Mouse (Mus musculus): ENCODE results near the gene Abcb1b. TPM values are rescaled to one million over a fixed set of nuclear protein-coding genes. Genes with fewer than 3 reads are reported as not detected.

The Abcb1b gene
- 0.55 and 0.87 TPM in 2 replicates for polyA plus RNA-seq (2014; fragmentation: Nextera tagmentation; extraction: Ambion mirVana)

DNA sequence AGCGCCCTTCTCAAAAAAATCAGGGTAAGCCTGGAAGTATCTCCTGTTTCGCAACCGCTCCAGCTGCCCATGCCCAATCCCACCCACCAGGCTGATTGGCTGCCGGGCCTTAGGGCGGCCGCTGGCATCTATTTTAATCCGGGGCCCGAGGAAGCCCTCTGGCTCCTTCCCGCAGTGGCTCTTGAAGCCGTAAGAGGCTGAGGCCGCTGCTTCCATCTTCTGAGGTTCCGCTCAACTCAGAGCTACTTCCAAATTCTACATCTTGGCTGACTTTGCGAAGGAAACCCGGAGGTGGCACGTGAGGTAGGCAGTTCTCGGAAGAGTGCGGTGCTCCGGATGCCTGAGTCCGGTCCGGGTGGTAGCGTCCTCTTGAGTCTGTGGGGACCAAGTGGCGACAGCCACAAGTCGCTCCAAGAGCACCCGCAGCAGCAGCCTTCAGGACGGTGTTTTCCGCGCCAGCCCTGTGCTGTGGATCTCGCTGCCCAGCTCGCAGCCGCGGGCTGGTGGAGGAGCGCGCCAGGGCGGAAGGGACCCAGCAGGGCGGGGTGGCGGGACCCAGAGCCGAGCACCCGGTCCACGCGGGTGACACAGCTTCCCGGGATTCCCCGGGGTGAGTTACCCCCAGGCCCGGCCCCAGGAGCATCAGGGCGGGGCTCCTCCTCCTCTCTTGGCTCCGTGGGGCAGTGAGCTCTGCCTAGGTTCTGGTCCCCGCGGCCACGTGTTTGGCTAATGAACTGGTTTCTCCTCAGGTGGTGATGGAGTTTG, at the start of gene Abcb1b:
TSS of gene Abcb1b (plus strand) at position 161 of the 765 bp plus-strand sequence.
- H3K4me2 ChIP-seq (ENCODE audit: low read length): peak within 1 kb of the TSS; percentile 95
- no peaks in the 10 kb centered on the region for H3K9me3 ChIP-seq (ENCODE audit: control insufficient read depth, low read length)
- DNase-seq (peak; percentile 75), ATAC-seq (ENCODE audit: low FRiP score, low TSS enrichment) (peak; percentile 85)
- H3K36me3 ChIP-seq (ENCODE audit: control insufficient read depth, insufficient read depth, low read length): no peaks in the 10 kb centered on the region
- peak within 1 kb of the TSS; percentile 52 for H3K4me3 ChIP-seq (replicated peaks; ENCODE audit: low read depth, low read length)
- no peaks in the 10 kb centered on the region for H3K27me3 ChIP-seq (ENCODE audit: control insufficient read depth, insufficient read depth, low read length)
- no peak within 1 kb of the TSS for H3K27ac ChIP-seq (replicated peaks; ENCODE audit: low read depth, low read length)
- peak within 1 kb of the TSS; percentile 48 for H3K9ac ChIP-seq (replicated peaks; ENCODE audit: low read length)
- under 1% methylated on average over 48 of the region's 48 CpGs for WGBS
- H3K4me1 ChIP-seq (ENCODE audit: control insufficient read depth, insufficient read depth, low read length): no peaks in the 10 kb centered on the region

DNA sequence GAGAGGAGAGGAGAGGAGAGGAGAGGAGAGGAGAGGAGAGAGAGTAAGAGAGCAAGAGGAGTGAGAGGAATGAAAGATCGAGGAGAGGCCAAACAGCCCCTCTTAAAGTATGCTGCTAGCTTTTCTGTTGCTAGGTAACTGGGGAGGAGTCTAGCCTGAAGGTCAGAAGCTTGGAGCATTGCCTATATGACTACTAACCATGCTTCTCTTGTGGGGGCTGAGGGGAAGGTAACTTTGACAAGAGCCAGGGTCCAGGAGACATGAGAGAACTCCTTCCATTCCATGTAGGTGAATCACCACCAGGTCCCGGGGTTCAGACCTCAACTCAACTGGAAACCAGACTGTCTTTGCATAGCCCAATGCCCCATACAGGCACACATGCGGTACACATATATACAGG, 25.1 kb upstream of the Abcb1b start:
- Histone ChIP-seq H3K4me2 (ENCODE audit: low read length) (no peak overlapping the region), H3K27me3 (ENCODE audit: control insufficient read depth, insufficient read depth, low read length) (no peaks in the 10 kb centered on the region), H3K36me3 (ENCODE audit: control insufficient read depth, insufficient read depth, low read length) (no peaks in the 10 kb centered on the region), H3K4me1 (ENCODE audit: control insufficient read depth, insufficient read depth, low read length) (no peaks in the 10 kb centered on the region), H3K27ac (replicated peaks; ENCODE audit: low read depth, low read length) (no peak overlapping the region), H3K4me3 (replicated peaks; ENCODE audit: low read depth, low read length) (no peak overlapping the region), H3K9ac (replicated peaks; ENCODE audit: low read length) (no peak overlapping the region), H3K9me3 (ENCODE audit: control insufficient read depth, low read length) (no peaks in the 10 kb centered on the region)
- no peak for DNase-seq
- 64% methylated on average over 3 of the region's 3 CpGs for WGBS
- no peak for ATAC-seq (ENCODE audit: low FRiP score, low TSS enrichment)

DNA sequence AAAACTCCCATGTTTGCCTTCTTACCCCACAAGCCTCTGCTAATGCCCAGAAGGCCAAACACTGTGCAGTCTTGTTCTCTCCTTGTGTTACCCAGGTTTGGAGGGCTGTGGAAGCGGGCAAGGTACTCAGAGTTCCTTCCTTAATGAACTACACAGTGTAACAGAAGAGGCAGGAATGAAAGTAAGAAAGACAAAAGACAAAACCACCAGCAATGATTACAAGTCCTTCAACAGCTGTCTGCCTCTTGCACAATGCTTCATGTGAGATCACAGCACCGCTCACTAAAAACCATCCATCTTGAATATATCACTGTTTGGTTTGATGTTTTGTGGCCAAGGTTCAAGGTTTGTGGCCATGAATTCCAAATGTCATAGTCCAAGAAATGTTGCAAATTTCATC, 19.6 kb upstream of the Abcb1b start:
- H3K9ac ChIP-seq (replicated peaks; ENCODE audit: low read length): no peak overlapping the region
- no peak for ATAC-seq (ENCODE audit: low FRiP score, low TSS enrichment)
- H3K9me3 ChIP-seq (ENCODE audit: control insufficient read depth, low read length): no peaks in the 10 kb centered on the region
- no peak overlapping the region for H3K4me2 ChIP-seq (ENCODE audit: low read length)
- DNase-seq: no peak
- no peaks in the 10 kb centered on the region for H3K36me3 ChIP-seq (ENCODE audit: control insufficient read depth, insufficient read depth, low read length)
- WGBS: 89% methylated on average over 2 of the region's 2 CpGs
- no peaks in the 10 kb centered on the region for H3K4me1 ChIP-seq (ENCODE audit: control insufficient read depth, insufficient read depth, low read length)
- no peaks in the 10 kb centered on the region for H3K27me3 ChIP-seq (ENCODE audit: control insufficient read depth, insufficient read depth, low read length)
- no peak overlapping the region for H3K27ac ChIP-seq (replicated peaks; ENCODE audit: low read depth, low read length)
- no peak overlapping the region for H3K4me3 ChIP-seq (replicated peaks; ENCODE audit: low read depth, low read length)

DNA sequence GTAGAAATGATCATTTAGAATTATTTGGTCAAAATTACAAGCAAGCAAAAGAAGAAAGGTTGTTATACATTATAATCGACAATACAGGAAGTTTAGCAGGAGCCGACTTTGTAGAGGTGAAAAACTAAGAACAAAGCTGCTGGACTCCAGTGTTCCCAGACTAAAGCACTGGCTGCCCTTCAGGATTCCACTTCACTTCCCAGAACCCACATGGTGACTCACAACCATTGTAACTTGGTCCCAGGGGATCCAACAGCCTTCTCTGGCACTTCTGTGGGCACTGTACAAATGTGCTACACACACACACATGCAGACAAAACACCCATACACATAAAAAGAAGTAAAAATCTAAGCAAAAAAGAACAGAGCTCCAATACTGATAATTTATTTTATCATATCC, 19.2 kb upstream of the Abcb1b start:
- H3K9ac ChIP-seq (replicated peaks; ENCODE audit: low read length): no peak overlapping the region
- ATAC-seq (ENCODE audit: low FRiP score, low TSS enrichment): no peak
- WGBS: 90% methylated on average over 2 of the region's 2 CpGs

DNA sequence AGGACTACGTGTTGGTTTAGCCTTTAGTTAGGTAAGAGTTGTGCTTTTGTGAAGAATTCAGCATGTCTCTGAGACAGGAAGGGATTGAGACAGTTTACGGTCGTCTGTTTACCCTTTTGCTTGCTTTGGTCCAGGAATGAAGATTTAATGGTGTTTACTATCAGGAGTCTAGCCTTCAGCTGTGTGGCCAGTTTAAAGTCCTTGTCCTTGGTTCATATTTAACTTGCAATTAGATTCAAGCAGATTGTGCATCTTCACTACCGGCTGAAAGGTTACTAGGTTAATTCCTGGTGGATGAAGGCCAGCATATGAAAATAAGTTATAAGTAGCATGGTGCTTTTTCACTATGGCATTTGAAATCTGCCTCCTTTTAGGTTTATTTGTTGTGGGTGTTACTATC, 5.7 kb upstream of the Abcb1b start:
- no peaks in the 10 kb centered on the region for H3K27me3 ChIP-seq (ENCODE audit: control insufficient read depth, insufficient read depth, low read length)
- no peaks in the 10 kb centered on the region for H3K36me3 ChIP-seq (ENCODE audit: control insufficient read depth, insufficient read depth, low read length)
- H3K4me3 ChIP-seq (replicated peaks; ENCODE audit: low read depth, low read length): no peak overlapping the region
- H3K4me1 ChIP-seq (ENCODE audit: control insufficient read depth, insufficient read depth, low read length): no peaks in the 10 kb centered on the region
- no peak overlapping the region for H3K4me2 ChIP-seq (ENCODE audit: low read length)
- 82% methylated on average over 4 of the region's 4 CpGs for WGBS
- H3K9ac ChIP-seq (replicated peaks; ENCODE audit: low read length): no peak overlapping the region
- DNase-seq (no peak), ATAC-seq (ENCODE audit: low FRiP score, low TSS enrichment) (no peak)
- no peak overlapping the region for H3K27ac ChIP-seq (replicated peaks; ENCODE audit: low read depth, low read length)
- no peaks in the 10 kb centered on the region for H3K9me3 ChIP-seq (ENCODE audit: control insufficient read depth, low read length)

More for the DNA sequence above, 19.2 kb upstream of the Abcb1b start:
- Histone ChIP-seq H3K36me3 (ENCODE audit: control insufficient read depth, insufficient read depth, low read length) (no peaks in the 10 kb centered on the region), H3K9me3 (ENCODE audit: control insufficient read depth, low read length) (no peaks in the 10 kb centered on the region), H3K27me3 (ENCODE audit: control insufficient read depth, insufficient read depth, low read length) (no peaks in the 10 kb centered on the region), H3K27ac (replicated peaks; ENCODE audit: low read depth, low read length) (no peak overlapping the region), H3K4me3 (replicated peaks; ENCODE audit: low read depth, low read length) (no peak overlapping the region), H3K4me1 (ENCODE audit: control insufficient read depth, insufficient read depth, low read length) (no peaks in the 10 kb centered on the region), H3K4me2 (ENCODE audit: low read length) (no peak overlapping the region)
- DNase-seq: no peak

DNA sequence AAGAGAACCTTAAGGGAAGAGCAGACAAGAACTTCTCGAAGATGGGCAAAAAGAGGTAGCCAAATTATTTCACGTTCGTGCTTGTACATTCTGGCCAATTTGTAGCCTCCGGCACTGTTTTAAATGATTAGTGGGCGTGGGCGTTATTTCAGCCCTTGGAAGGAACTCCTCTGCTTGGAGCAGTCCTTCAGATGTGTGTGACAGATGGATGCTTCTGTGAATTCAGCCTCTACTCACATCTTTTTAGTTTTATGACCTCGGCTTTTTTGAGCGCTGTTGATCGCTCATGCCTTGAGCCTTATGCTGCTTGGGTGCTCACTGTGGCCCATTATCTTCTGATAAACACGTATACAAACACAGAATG, 787 bp downstream of the Abcb1b start:
- no peaks in the 10 kb centered on the region for H3K36me3 ChIP-seq (ENCODE audit: control insufficient read depth, insufficient read depth, low read length)
- no peaks in the 10 kb centered on the region for H3K27me3 ChIP-seq (ENCODE audit: control insufficient read depth, insufficient read depth, low read length)
- ATAC-seq (ENCODE audit: low FRiP score, low TSS enrichment) (no peak), DNase-seq (no peak)
- WGBS: 25% methylated on average over 10 of the region's 10 CpGs
- H3K4me3 ChIP-seq (replicated peaks; ENCODE audit: low read depth, low read length): peak overlapping the region; percentile 52
- no peak overlapping the region for H3K27ac ChIP-seq (replicated peaks; ENCODE audit: low read depth, low read length)
- H3K9ac ChIP-seq (replicated peaks; ENCODE audit: low read length): peak overlapping the region; percentile 48
- H3K4me2 ChIP-seq (ENCODE audit: low read length): peak overlapping the region; percentile 95
- H3K9me3 ChIP-seq (ENCODE audit: control insufficient read depth, low read length): no peaks in the 10 kb centered on the region
- no peaks in the 10 kb centered on the region for H3K4me1 ChIP-seq (ENCODE audit: control insufficient read depth, insufficient read depth, low read length)

DNA sequence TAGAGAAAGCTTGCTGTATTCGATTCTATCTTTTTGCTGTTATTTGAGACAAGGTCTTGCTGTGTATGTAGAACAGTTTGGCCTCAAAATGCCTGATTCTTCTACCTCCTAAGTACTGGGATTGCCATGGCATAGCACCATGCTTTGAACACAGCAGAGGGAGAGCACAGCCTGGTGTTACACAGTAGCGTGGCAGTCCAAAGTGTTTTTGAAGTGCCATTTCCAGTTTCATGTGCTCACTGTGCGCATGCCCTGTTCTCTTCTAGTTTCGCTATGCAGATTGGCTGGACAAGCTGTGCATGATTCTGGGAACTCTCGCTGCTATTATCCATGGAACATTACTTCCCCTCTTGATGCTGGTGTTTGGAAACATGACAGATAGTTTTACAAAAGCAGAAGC, 7.8 kb downstream of the Abcb1b start:
- Histone ChIP-seq H3K9me3 (ENCODE audit: control insufficient read depth, low read length) (no peaks in the 10 kb centered on the region), H3K27ac (replicated peaks; ENCODE audit: low read depth, low read length) (no peak overlapping the region), H3K4me2 (ENCODE audit: low read length) (no peak overlapping the region), H3K4me1 (ENCODE audit: control insufficient read depth, insufficient read depth, low read length) (no peaks in the 10 kb centered on the region), H3K36me3 (ENCODE audit: control insufficient read depth, insufficient read depth, low read length) (no peaks in the 10 kb centered on the region), H3K9ac (replicated peaks; ENCODE audit: low read length) (no peak overlapping the region), H3K27me3 (ENCODE audit: control insufficient read depth, insufficient read depth, low read length) (no peaks in the 10 kb centered on the region), H3K4me3 (replicated peaks; ENCODE audit: low read depth, low read length) (no peak overlapping the region)
- ATAC-seq (ENCODE audit: low FRiP score, low TSS enrichment) (no peak), DNase-seq (no peak)
- 92% methylated on average over 5 of the region's 5 CpGs for whole genome bisulfite sequencing

DNA sequence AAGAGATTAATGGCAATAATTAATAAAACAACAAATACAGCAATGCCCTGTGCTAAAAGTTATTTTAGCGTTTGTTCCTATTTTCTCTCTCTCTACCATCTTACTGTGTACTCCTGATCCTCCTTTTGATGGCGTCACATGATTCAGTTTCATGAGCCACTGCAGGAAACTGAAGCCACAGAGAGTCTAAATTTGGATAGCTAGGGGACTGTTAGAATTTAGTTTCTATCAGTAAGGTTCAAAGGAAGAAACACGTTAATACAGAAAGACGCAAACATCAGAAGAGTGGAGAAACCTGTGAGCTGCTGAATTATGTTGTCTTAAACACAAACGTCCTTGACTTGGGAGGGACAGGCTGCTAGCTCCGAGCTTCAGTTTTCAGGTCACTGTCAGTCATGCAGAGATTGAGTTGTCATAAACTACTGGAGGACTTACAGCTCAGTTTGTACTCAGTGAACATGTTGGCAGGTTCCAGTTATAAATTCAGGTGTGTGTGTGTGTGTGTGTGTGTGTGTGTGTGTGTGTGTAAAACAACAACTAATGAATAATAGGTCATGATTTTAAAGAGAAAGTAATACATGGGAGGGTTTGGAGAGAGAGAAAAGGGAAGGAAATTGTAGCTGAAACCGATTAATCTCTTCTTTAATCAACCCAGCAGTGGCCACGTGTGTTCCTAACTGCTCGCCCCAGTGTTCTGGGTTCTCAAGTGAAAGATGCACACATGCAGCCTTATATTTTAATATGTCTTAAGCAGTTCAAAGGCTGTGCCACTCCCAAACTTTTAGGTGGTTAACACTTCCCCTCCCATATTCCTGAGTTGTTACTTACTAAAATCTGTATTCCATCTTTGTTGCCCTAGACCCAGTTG, 9.4 kb downstream of the Abcb1b start:
- DNase-seq (no peak), ATAC-seq (ENCODE audit: low FRiP score, low TSS enrichment) (no peak)
- Histone ChIP-seq H3K4me1 (ENCODE audit: control insufficient read depth, insufficient read depth, low read length) (no peaks in the 10 kb centered on the region), H3K36me3 (ENCODE audit: control insufficient read depth, insufficient read depth, low read length) (no peaks in the 10 kb centered on the region), H3K4me3 (replicated peaks; ENCODE audit: low read depth, low read length) (no peak overlapping the region), H3K9ac (replicated peaks; ENCODE audit: low read length) (no peak overlapping the region), H3K9me3 (ENCODE audit: control insufficient read depth, low read length) (no peaks in the 10 kb centered on the region), H3K4me2 (ENCODE audit: low read length) (no peak overlapping the region), H3K27ac (replicated peaks; ENCODE audit: low read depth, low read length) (no peak overlapping the region), H3K27me3 (ENCODE audit: control insufficient read depth, insufficient read depth, low read length) (no peaks in the 10 kb centered on the region)
- 87% methylated on average over 9 of the region's 9 CpGs for WGBS
